Mouse (Mus musculus): ENCODE results near the gene Slc9a4. TPM values are rescaled to one million over a fixed set of nuclear protein-coding genes. Genes with fewer than 3 reads are reported as not detected.
"Not testable (repeated sequence)": the region's sequence is repeated elsewhere in the genome, so short reads cannot be mapped to it uniquely, and the experiment has no call there.

Slc9a4 gene
- polyA plus RNA-seq, 1 experiment from 2014 or later: 1.2 TPM

GRCm38 (mm10) chr1:40580269-40580668 lies 388 bp downstream of the Slc9a4 start:
- no peak for DNase-seq (ENCODE audit: low spot score)
- WGBS: 59% methylated on average over 14 of the region's 14 CpGs
- no peak overlapping the region for H3K4me2 ChIP-seq (ENCODE audit: low read length)
- no peak overlapping the region for H3K4me3 ChIP-seq (replicated peaks; ENCODE audit: low read depth, low read length)
- H3K36me3 ChIP-seq (ENCODE audit: insufficient read depth, low read length): no peaks in the 10 kb centered on the region
- H3K27ac ChIP-seq: no peak overlapping the region
- H3K9me3 ChIP-seq (replicated peaks; ENCODE audit: low read length): no peaks in the 10 kb centered on the region
- H3K9ac ChIP-seq (ENCODE audit: low read depth, low read length): no peak overlapping the region
- no peaks in the 10 kb centered on the region for H3K27me3 ChIP-seq (ENCODE audit: insufficient read depth, low read length)
- no peak for ATAC-seq (replicated peaks; ENCODE audit: low FRiP score, low read depth)
- no peaks in the 10 kb centered on the region for H3K4me1 ChIP-seq (replicated peaks; ENCODE audit: insufficient read depth, low read length)
- no peak for TF ChIP-seq CTCF (IDR thresholded peaks at IDR 0.05; ENCODE audit: low read depth)

DNA sequence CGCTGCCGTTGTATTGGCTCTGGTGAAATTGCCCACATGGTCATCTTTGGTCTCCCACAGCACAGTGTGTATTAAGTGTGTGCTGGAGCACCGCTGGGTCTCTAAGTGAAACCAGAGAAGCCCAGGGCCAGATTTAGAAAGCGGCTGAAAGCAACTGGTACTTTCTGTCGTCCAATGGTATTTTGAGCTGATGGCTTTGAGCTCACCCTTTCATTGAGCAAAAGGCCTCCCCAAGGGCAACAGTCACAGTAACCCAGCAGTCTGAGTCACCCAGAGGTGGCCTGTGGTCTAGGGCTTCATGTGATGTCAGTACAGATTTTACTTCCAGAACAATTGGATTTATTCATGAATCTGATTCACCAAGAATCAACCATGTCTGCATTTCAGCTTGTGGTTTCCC lies 6.9 kb downstream of the Slc9a4 start:
- H3K4me3 ChIP-seq (replicated peaks; ENCODE audit: low read depth, low read length): no peak overlapping the region
- no peak overlapping the region for H3K4me2 ChIP-seq (ENCODE audit: low read length)
- H3K9ac ChIP-seq (ENCODE audit: low read depth, low read length): no peak overlapping the region
- H3K36me3 ChIP-seq (ENCODE audit: insufficient read depth, low read length): no peaks in the 10 kb centered on the region
- DNase-seq (ENCODE audit: low spot score) (no peak), ATAC-seq (replicated peaks; ENCODE audit: low FRiP score, low read depth) (no peak)
- no peaks in the 10 kb centered on the region for H3K27me3 ChIP-seq (ENCODE audit: insufficient read depth, low read length)
- no peaks in the 10 kb centered on the region for H3K4me1 ChIP-seq (replicated peaks; ENCODE audit: insufficient read depth, low read length)
- no peaks in the 10 kb centered on the region for H3K9me3 ChIP-seq (replicated peaks; ENCODE audit: low read length)
- TF ChIP-seq CTCF (IDR thresholded peaks at IDR 0.05; ENCODE audit: low read depth): no peak
- no peak overlapping the region for H3K27ac ChIP-seq
- WGBS: 66% methylated on average over 5 of the region's 5 CpGs

DNA sequence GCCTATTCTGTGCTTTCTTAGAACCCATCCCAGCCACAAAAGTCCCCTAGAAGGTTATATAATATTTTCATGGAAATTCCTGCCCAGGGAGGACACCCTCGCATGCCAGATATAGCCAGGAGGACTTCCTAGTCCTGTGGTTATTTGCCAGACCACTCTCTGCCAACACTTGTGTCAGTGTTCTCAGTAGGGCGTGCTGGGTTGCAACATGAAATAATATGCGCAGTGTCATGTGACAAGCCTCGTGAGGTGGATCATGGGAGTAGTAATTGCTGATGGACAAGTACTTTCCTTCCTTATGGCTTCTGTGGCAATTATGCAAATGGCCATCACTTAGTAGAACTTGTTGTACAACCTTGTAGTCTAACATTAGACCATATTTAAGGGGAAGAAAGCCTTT lies 11.1 kb downstream of the Slc9a4 start:
- no peak for ATAC-seq (replicated peaks; ENCODE audit: low FRiP score, low read depth)

GRCm38 (mm10) chr1:40597822-40598221 lies 17.9 kb downstream of the Slc9a4 start:
- no peaks in the 10 kb centered on the region for H3K27me3 ChIP-seq (ENCODE audit: insufficient read depth, low read length)
- WGBS: 66% methylated on average over 5 of the region's 5 CpGs
- DNase-seq (ENCODE audit: low spot score) (no peak), ATAC-seq (replicated peaks; ENCODE audit: low FRiP score, low read depth) (no peak)
- no peak overlapping the region for H3K4me2 ChIP-seq (ENCODE audit: low read length)
- no peak overlapping the region for H3K27ac ChIP-seq
- no peaks in the 10 kb centered on the region for H3K9me3 ChIP-seq (replicated peaks; ENCODE audit: low read length)
- no peaks in the 10 kb centered on the region for H3K4me1 ChIP-seq (replicated peaks; ENCODE audit: insufficient read depth, low read length)
- no peaks in the 10 kb centered on the region for H3K36me3 ChIP-seq (ENCODE audit: insufficient read depth, low read length)
- no peak for TF ChIP-seq CTCF (IDR thresholded peaks at IDR 0.05; ENCODE audit: low read depth)
- H3K4me3 ChIP-seq (replicated peaks; ENCODE audit: low read depth, low read length): no peak overlapping the region
- no peak overlapping the region for H3K9ac ChIP-seq (ENCODE audit: low read depth, low read length)

More for the DNA sequence above, 11.1 kb downstream of the Slc9a4 start:
- H3K4me3 ChIP-seq (replicated peaks; ENCODE audit: low read depth, low read length): no peak overlapping the region
- no peak overlapping the region for H3K9ac ChIP-seq (ENCODE audit: low read depth, low read length)
- H3K9me3 ChIP-seq (replicated peaks; ENCODE audit: low read length): no peaks in the 10 kb centered on the region
- no peaks in the 10 kb centered on the region for H3K4me1 ChIP-seq (replicated peaks; ENCODE audit: insufficient read depth, low read length)
- WGBS: 86% methylated on average over 4 of the region's 4 CpGs
- no peak overlapping the region for H3K27ac ChIP-seq
- no peak for DNase-seq (ENCODE audit: low spot score)
- H3K4me2 ChIP-seq (ENCODE audit: low read length): no peak overlapping the region
- no peaks in the 10 kb centered on the region for H3K36me3 ChIP-seq (ENCODE audit: insufficient read depth, low read length)
- no peak for TF ChIP-seq CTCF (IDR thresholded peaks at IDR 0.05; ENCODE audit: low read depth)
- H3K27me3 ChIP-seq (ENCODE audit: insufficient read depth, low read length): no peaks in the 10 kb centered on the region

- H3K27ac ChIP-seq; H3K27me3 ChIP-seq (ENCODE audit: insufficient read depth, low read length); DNase-seq (ENCODE audit: low spot score); H3K4me3 ChIP-seq (replicated peaks; ENCODE audit: low read depth, low read length); H3K9ac ChIP-seq (ENCODE audit: low read depth, low read length); H3K4me2 ChIP-seq (ENCODE audit: low read length); H3K36me3 ChIP-seq (ENCODE audit: insufficient read depth, low read length); H3K4me1 ChIP-seq (replicated peaks; ENCODE audit: insufficient read depth, low read length); H3K9me3 ChIP-seq (replicated peaks; ENCODE audit: low read length); ATAC-seq (replicated peaks; ENCODE audit: low FRiP score, low read depth): not testable (repeated sequence)
- WGBS: 87% methylated on average over 9 of the region's 9 CpGs
Measured at GRCm38 (mm10) chr1:40599661-40600060, 19.8 kb downstream of the Slc9a4 start.

DNA sequence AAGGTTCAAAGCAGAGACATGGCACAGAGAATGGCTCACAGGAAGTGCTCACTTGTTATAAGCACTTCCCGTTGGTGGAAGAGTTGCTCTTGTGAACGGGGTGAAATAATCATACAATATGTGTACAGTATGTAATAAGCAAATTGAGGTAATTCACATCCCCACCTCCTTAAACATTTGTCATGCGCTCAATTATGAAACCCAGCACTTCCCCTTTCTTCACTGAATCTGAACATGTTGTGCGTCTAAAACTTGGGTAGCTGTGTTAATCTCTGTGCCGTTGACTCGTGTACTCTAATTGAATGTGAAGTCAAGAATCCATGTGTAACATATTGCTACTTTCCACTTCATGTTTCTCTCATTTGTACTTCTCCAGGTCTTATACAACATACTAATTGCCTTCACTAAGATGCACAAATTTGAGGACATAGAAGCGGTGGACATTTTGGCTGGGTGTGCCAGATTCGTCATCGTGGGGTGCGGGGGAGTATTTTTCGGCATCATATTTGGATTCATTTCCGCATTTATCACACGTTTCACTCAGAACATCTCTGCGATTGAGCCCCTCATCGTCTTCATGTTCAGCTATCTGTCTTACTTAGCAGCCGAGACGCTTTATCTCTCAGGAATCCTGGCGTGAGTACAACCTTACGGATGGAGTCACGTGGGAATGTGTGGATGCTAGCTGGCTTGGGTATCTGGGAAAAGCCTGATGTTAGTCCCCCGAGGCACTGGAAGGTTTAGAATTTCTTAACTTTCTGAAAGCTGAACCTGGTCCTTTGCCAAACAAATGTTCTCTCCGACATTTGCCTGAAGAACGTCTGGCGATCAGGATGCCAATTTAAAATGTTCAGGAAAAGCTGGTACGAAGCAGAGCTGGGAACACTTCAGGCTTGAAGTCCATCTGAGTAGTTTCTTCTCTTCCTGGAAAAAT lies 20.8 kb downstream of the Slc9a4 start:
- Histone ChIP-seq H3K9me3 (replicated peaks; ENCODE audit: low read length) (no peaks in the 10 kb centered on the region), H3K36me3 (ENCODE audit: insufficient read depth, low read length) (no peaks in the 10 kb centered on the region), H3K27ac (no peak overlapping the region), H3K4me2 (ENCODE audit: low read length) (no peak overlapping the region), H3K9ac (ENCODE audit: low read depth, low read length) (no peak overlapping the region), H3K4me3 (replicated peaks; ENCODE audit: low read depth, low read length) (no peak overlapping the region), H3K4me1 (replicated peaks; ENCODE audit: insufficient read depth, low read length) (no peaks in the 10 kb centered on the region), H3K27me3 (ENCODE audit: insufficient read depth, low read length) (no peaks in the 10 kb centered on the region)
- DNase-seq (ENCODE audit: low spot score) (no peak), ATAC-seq (replicated peaks; ENCODE audit: low FRiP score, low read depth) (no peak)
- TF ChIP-seq CTCF (IDR thresholded peaks at IDR 0.05; ENCODE audit: low read depth): no peak
- WGBS: 79% methylated on average over 25 of the region's 25 CpGs

Data from kidney, postnatal 0 days (tissue).